Mouse (Mus musculus): ENCODE measurements around the gene Miip.

- TF ChIP-seq CTCF (IDR thresholded peaks at IDR 0.05; ENCODE audit: low read depth, low read length) (no peak), POLR2A (IDR thresholded peaks at IDR 0.05; ENCODE audit: insufficient read depth, low read length) (no peak)
Observed at GRCm38 (mm10) chr4:147897348-147897747, 28.7 kb upstream of the Miip start.

Data from ES-Bruce4 (cell line).